Mouse (Mus musculus) ES-Bruce4 (cell line): Measurements from ENCODE around the gene Tbce. TPM values are rescaled to one million over a fixed set of nuclear protein-coding genes. Genes with fewer than 3 reads are reported as not detected.

ENCODE experiments used
- H3K27ac ChIP-seq: 2 replicates; pipeline ENCODE4 v1.5.1; 2012; ENCODE audit warnings: low read length, inconsistent platforms; ENCODE audit not compliant: insufficient read depth
- H3K27me3 ChIP-seq: 2 replicates; pipeline ENCODE4 v1.6.1; 2012; ENCODE audit warnings: mild to moderate bottlenecking, low read length, inconsistent platforms; ENCODE audit not compliant: control insufficient read depth, poor library complexity, insufficient read depth, severe bottlenecking
- H3K36me3 ChIP-seq: 2 replicates; pipeline ENCODE4 v1.6.1; 2012; ENCODE audit warnings: inconsistent platforms, mild to moderate bottlenecking, low read length, moderate library complexity; ENCODE audit not compliant: control insufficient read depth, poor library complexity, insufficient read depth, severe bottlenecking
- H3K4me1 ChIP-seq: one replicate; pipeline ENCODE4 v1.8.1; 2011; ENCODE audit warnings: low read length; ENCODE audit not compliant: control insufficient read depth, insufficient read depth
- H3K4me3 ChIP-seq: 2 replicates; pipeline ENCODE4 v1.5.1; 2011; ENCODE audit warnings: low read depth, mild to moderate bottlenecking, low read length
- H3K9ac ChIP-seq: 2 replicates; pipeline ENCODE4 v1.6.1; 2012; ENCODE audit warnings: low read depth, mild to moderate bottlenecking, inconsistent platforms; ENCODE audit not compliant: poor library complexity, severe bottlenecking
- H3K9me3 ChIP-seq: replicated peaks from 2 replicates; pipeline ENCODE4 v1.6.1; 2012; ENCODE audit warnings: mild to moderate bottlenecking, low read length, inconsistent platforms; ENCODE audit not compliant: control insufficient read depth, poor library complexity, insufficient read depth, severe bottlenecking
- CTCF ChIP-seq: IDR thresholded peaks from one replicate; pipeline ENCODE4 v1.8.1; 2011; ENCODE audit warnings: low read depth, low read length
- EP300 ChIP-seq: IDR thresholded peaks from 2 replicates; pipeline ENCODE4 v1.6.1; 2011; ENCODE audit warnings: low read depth, low read length; ENCODE audit not compliant: insufficient read depth
- POLR2A ChIP-seq: IDR thresholded peaks from one replicate; pipeline ENCODE4 v1.8.1; 2011; ENCODE audit warnings: low read length; ENCODE audit not compliant: insufficient read depth
- polyA plus RNA-seq: library from polyadenylated mRNA; stranded (reverse); fragments of >200 nt; gene quantifications from 2 replicates; pipeline ENCODE4 v1.2.4, GENCODE M21; 2011; ENCODE audit warnings: low read depth; ENCODE audit not compliant: missing spikeins, insufficient read depth, insufficient read length

Tbce gene
- polyA plus RNA-seq, 1 experiment = 75.1 TPM

DNA sequence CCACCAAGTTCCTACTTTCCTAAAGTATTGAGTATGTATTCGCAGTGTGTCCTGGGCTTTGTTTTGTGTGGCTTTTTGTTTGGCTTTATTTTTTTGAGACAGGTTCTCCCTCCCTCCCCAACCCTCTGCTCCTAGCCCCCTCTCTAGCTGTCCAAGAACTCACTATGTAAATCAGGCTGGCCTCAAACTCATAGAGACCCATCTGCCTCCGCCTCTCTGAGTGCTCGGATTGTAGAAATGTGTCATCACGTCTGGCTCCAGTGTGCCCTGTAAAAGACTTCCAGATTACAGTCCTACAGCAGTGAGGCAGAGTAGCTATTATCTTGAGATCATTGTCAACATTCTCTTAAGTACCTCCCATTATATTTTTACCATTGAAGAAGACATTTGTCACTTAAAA lies 78.4 kb downstream of the Tbce start:
- Histone ChIP-seq H3K9me3 (no peaks in the 10 kb centered on the region), H3K27me3 (no peaks in the 10 kb centered on the region), H3K4me1 (no peaks in the 10 kb centered on the region), H3K9ac (no peak overlapping the region), H3K36me3 (no peaks in the 10 kb centered on the region), H3K4me3 (no peak overlapping the region), H3K27ac (no peak overlapping the region)
- TF ChIP-seq POLR2A (no peak), EP300 (no peak), CTCF (no peak)

DNA sequence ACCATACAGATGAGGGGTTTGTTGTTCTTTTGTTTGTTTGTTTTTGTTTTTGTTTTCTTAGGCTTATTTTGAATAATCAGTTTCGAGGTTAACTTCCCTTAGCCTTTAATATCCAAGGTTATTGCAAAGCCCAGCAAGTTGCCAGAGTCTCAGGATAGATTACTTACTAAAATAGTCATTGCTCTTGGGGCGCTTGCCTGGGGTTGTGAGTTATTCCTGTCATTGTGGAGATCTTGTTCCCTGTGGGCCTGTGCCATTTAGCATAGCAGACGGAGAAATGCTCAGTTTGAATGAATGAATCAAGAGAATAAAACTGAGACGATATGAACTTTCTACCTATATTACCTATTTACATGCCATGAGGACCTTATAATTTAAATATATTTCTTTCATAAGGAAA lies 79.2 kb downstream of the Tbce start:
- Histone ChIP-seq H3K27ac (no peak overlapping the region), H3K36me3 (no peaks in the 10 kb centered on the region), H3K9ac (no peak overlapping the region), H3K27me3 (no peaks in the 10 kb centered on the region), H3K4me1 (no peaks in the 10 kb centered on the region), H3K4me3 (no peak overlapping the region), H3K9me3 (no peaks in the 10 kb centered on the region)
- TF ChIP-seq POLR2A (no peak), CTCF (no peak), EP300 (no peak)

DNA sequence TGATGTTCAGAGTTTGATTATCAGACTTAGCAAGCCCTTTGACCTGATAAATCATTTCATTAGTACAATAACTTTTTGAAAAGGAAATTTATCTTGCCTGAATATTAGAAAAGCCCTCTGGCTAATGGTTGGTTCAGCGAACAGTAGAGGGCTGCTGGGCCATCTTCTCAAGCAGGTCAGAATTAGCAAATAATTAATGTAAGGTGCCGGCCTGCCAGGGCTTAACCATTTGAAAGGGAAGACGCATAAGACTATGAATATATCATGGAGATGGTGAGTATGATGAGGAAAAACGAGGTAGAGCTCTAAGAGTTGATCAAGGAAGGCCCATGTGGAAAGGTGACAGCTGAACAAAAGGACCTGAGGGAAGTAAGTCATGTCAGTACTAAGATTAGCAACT lies 82.8 kb downstream of the Tbce start:
- H3K27me3 ChIP-seq = no peaks in the 10 kb centered on the region
- TF ChIP-seq POLR2A = no peak
- no peak for TF ChIP-seq EP300
- no peak for TF ChIP-seq CTCF
- no peak overlapping the region for H3K4me3 ChIP-seq
- H3K27ac ChIP-seq = no peak overlapping the region
- no peaks in the 10 kb centered on the region for H3K4me1 ChIP-seq
- no peak overlapping the region for H3K9ac ChIP-seq
- H3K36me3 ChIP-seq = no peaks in the 10 kb centered on the region
- no peaks in the 10 kb centered on the region for H3K9me3 ChIP-seq

DNA sequence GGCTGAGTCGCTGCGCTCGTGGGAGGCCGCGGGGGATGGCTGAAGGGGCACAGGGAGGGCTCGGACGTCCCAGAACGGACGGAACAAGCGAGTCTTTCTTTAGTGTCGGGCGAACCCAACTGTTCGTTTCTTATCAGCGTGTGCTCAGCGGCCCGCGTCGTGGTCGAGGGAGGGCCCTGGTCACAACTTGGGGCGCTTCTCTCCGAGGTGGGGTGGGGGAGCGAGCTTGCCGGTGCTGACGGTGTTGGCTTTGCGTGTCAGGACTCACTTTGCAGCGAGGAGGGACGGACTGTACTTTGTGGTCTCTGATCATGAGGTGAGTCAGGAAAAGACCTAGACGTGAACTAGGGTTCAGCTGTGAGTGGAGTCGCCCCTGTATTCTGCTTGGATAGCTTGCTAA lies 84.5 kb downstream of the Tbce start:
- no peak for TF ChIP-seq EP300
- TF ChIP-seq POLR2A = no peak
- no peak for TF ChIP-seq CTCF
- Histone ChIP-seq H3K27me3 (no peaks in the 10 kb centered on the region), H3K4me1 (no peaks in the 10 kb centered on the region), H3K9me3 (no peaks in the 10 kb centered on the region), H3K27ac (no peak overlapping the region), H3K9ac (peak overlapping the region; percentile 55), H3K4me3 (peak overlapping the region; percentile 86), H3K36me3 (no peaks in the 10 kb centered on the region)

DNA sequence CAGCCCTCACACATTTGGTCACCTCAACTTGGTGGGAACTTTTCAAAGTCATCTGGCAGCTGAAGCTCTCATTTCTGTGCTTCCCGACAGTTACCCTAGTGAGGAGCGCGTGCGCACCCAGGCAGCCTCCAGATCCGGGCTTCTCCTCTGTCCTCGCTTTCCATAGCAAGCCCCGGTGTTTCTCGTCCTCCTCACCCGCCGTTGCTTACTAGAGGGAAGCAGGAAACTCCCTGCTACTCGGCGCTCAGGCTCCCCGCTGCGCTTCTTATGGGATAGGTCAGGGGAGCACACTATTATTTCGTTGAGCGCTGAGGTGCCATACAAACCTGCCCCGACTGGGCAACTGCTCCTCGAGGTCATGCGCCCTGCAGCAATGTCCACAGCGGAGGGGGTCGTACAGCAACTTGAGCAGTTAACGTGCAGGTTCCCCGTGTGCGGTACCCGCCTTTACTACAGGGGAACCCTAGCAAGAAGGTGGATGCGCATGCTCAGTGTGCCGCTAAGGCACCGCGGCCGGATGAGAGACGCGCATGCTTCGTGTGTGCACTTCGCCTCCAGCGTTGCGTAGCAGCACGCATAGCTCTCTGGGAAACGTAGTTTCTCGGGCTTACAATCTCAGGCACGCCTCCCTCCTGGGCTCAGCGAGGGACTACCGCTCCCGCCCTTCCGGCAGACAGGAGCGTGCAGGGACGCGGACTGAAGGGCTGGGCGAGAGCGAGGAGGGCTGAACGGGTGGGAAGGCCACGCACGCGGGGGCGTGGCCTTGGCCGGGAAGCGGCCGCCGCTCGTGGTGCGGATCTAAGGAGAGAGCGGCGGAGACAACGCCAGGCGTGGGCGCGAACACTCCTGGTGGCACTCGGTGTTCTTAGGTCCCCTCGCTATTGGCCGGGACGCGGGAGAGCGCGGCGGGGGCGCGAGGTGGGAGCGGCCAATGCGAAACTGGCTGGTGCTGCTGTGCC lies 85.3 kb downstream of the Tbce start, which contains the start of gene B3galnt2:
Gene B3galnt2, plus strand, starts transcription at position 596 of the 959 bp plus-strand sequence.
- Histone ChIP-seq H3K9me3 (no peaks in the 10 kb centered on the region), H3K27me3 (no peaks in the 10 kb centered on the region), H3K36me3 (no peaks in the 10 kb centered on the region), H3K4me3 (peak within 1 kb of the TSS; percentile 86), H3K9ac (peak within 1 kb of the TSS; percentile 60), H3K27ac (peak within 1 kb of the TSS; percentile 46), H3K4me1 (no peaks in the 10 kb centered on the region)
- TF ChIP-seq POLR2A = peak; percentile 98
- TF ChIP-seq CTCF = no peak
- TF ChIP-seq EP300 = 0 out of 2 replicates have a peak, but pooled peaks have one; percentile 4

Other genes with a start within 250 kb of the Tbce start
- gene B3galnt2, start 85.2 kb downstream of the Tbce start, polyA plus RNA-seq = 41.5 and 46.2 TPM in 2 replicates
- 49.3 and 49.6 TPM in 2 replicates for gene Arid4b, start 23.6 kb upstream of the Tbce start, polyA plus RNA-seq
- gene Ggps1, start 23.9 kb upstream of the Tbce start, polyA plus RNA-seq = 60.1 and 64.7 TPM in 2 replicates